Mouse (Mus musculus) embryonic fibroblast, embryonic 13.5 days (primary cell): ENCODE results near the gene Nwd1. TPM values are rescaled to one million over a fixed set of nuclear protein-coding genes. Genes with fewer than 3 reads are reported as not detected.
"Not testable (repeated sequence)": the region's sequence is repeated elsewhere in the genome, so short reads cannot be mapped to it uniquely, and the experiment has no call there.

Experiments used
- H3K27ac ChIP-seq: 2 replicates; pipeline ENCODE4 v1.5.1; 2012; ENCODE audit warnings: low read length, control low read depth, inconsistent platforms; ENCODE audit not compliant: insufficient read depth
- H3K4me1 ChIP-seq: 2 replicates; pipeline ENCODE4 v1.6.1; 2011; ENCODE audit warnings: low read length; ENCODE audit not compliant: control insufficient read depth, insufficient read depth
- H3K4me3 ChIP-seq: 2 replicates; pipeline ENCODE4 v1.5.1; 2011; ENCODE audit warnings: mild to moderate bottlenecking, control low read depth, low read length; ENCODE audit not compliant: insufficient read depth
- CTCF ChIP-seq: IDR thresholded peaks from 2 replicates; pipeline ENCODE4 v1.5.1; 2011; ENCODE audit warnings: mild to moderate bottlenecking, control low read depth, low read length, moderate library complexity, borderline replicate concordance; ENCODE audit not compliant: insufficient read depth
- POLR2A ChIP-seq: IDR thresholded peaks from 2 replicates; pipeline ENCODE4 v1.6.1; 2011; ENCODE audit warnings: low read depth, mild to moderate bottlenecking, control low read depth, low read length, moderate library complexity
- polyA plus RNA-seq: library from polyadenylated mRNA; stranded (reverse); fragments of >200 nt; gene quantifications from 2 replicates; pipeline ENCODE4 v1.2.4, GENCODE M21; 2011; ENCODE audit warnings: low read depth; ENCODE audit not compliant: missing spikeins, insufficient read length

Nwd1 gene
- polyA plus RNA-seq, 1 experiment, result not detected

DNA sequence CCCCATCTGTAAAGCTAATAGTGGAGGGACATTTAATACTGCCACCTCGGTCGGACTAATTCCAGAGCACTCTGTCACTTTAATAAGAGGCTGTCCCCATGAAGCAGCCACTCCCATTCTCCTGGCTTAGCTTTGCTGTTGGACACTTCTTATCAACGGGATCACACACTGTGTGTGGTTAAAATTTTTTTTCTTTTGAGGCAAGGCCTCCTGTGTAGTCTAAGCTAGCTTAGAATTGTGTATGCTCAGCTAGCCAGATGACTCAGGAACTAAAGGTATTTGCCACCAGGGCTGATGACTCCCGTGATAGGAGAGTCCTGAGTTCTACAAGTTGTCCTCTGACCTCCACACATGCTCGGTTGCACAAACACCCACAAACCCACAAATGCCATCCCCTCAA, 18.9 kb downstream of the Nwd1 start:
- Histone ChIP-seq H3K27ac (no peak overlapping the region), H3K4me3 (no peak overlapping the region), H3K4me1 (peaks cover 3% of the 10 kb centered on the region; the same call in 1 of the 2 replicates)
- TF ChIP-seq CTCF (no peak), POLR2A (no peak)

DNA sequence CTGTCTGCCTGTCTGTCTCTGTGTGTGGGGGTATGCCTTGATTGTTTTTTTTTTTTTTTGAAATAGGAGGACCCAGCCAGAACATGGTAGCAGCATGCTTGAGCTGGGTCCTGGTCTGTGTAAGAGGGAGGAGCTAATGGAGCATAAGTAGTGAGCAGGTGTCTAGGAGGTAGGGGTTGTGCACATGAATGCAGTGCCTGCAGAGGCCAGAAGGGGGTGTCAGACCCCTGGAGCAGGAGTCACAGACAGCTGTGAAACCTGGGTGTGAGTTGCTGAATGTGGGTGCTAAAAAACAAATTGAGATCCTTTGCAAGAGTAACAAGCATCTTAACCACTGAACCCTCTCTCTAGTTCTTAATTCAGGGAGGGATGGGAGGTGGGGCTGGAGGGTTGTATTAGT, 22.4 kb downstream of the Nwd1 start:
- TF ChIP-seq CTCF, result no peak
- TF ChIP-seq POLR2A, result no peak
- H3K27ac ChIP-seq, result no peak overlapping the region
- H3K4me3 ChIP-seq, result no peak overlapping the region
- peaks cover under 1% of the 10 kb centered on the region; the same call in 1 of the 2 replicates for H3K4me1 ChIP-seq

DNA sequence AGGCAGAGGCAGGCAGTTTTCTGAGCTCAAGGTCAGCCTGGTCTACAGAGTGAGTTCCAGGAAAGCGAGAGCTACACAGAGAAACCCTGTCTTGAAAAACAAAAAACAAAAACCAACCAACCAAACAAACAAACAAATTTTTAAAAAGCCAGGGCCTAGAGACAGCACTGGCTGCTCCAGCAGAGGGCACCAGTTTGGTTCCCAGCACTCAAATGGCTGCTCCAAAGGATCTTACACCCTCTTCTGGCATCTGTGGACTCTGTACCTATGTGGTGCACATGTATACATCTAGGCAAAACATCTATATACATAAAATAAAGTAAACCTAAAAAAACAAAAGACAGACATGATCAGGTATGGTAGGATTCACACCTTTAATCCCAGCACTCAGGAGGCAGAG, 26.3 kb downstream of the Nwd1 start:
- Histone ChIP-seq H3K27ac (no peak overlapping the region), H3K4me3 (no peak overlapping the region), H3K4me1 (no peaks in the 10 kb centered on the region)
- TF ChIP-seq CTCF, result no peak
- TF ChIP-seq POLR2A, result no peak

DNA sequence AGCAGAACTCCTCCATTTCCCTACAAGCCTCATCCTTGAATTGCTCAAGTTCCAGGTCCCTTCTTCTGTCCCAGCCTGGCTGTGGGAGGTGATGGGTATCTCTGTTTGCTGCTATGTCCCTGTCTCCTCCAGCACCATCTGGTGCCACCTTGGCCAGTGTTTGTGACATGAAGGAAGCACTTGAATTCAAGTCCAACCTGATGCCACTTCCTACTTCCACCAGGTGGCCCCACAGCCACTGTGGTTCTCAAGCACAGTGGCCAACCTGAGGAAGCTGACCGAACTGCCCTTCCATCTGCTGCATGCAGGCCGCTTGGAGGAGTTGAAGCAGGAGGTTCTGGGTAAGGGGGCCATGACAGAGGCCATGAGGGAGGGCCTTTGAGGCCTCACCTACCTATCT, 27.7 kb downstream of the Nwd1 start:
- Histone ChIP-seq H3K4me1 (no peaks in the 10 kb centered on the region), H3K27ac (no peak overlapping the region), H3K4me3 (no peak overlapping the region)
- TF ChIP-seq CTCF (no peak), POLR2A (no peak)

DNA sequence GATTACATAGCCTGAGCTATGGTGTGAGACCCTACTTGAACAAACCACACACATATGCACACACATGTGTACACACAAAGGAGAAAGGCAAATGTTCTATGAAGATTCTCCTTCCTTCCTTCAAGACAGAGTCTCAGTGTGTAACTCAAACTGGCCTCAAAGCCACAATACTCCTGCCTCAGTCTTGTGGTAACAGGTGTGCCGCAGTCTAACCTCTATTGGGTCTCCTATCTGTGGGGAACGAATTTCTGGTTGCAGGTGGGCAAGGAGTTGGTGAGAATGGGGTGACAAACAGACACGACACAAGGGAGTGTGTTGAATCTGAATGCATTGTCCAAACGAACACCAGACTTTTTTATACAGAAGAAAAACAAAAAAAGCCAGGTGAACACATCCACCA, 29.9 kb downstream of the Nwd1 start:
- Histone ChIP-seq H3K27ac (no peak overlapping the region), H3K4me1 (no peaks in the 10 kb centered on the region), H3K4me3 (no peak overlapping the region)
- TF ChIP-seq CTCF, result no peak
- no peak for TF ChIP-seq POLR2A

DNA sequence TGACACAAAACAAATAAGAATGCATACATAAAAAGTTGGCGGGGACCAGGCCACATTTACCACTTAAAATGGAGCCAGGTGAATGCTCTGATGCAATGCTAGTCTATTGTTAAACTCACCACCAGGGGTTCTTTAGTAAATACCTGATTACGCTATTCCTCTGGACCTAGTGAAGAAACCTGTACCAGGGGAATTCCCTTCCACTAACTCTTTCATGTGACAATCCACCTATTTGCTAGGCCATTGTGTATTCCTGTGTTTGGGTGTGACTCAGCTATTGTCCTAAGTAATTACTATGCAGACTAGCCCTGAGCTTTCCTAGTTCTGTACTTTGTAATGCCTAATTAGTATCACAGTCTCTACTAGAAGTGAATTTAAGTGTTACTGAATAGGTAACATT, 30.3 kb downstream of the Nwd1 start:
- H3K4me3 ChIP-seq, H3K4me1 ChIP-seq, H3K27ac ChIP-seq: not testable (repeated sequence)

DNA sequence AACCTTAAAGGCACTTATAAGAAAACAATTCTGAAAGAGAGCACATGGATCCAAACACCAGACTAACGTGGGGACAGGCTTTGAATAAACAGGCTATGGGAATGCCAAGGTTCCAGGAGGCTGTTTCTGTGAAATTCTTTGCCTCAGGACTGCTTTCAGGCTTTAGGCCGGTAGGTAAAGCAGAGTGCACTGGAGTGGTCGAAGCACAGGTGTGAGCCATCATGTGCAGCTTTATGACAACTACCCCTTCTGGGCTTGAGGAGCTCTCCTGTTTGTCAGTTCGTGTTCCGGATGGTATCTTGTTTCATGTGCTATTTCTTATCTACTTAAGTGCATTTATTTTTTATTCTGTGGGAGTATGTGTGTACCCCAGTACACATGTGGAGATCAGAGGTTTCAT, 30.8 kb downstream of the Nwd1 start:
- Histone ChIP-seq H3K27ac (no peak overlapping the region), H3K4me1 (0 out of 2 replicates have a peak, but pooled peaks cover 3% of the 10 kb centered on the region)
- no peak for TF ChIP-seq CTCF
- TF ChIP-seq POLR2A, result no peak

DNA sequence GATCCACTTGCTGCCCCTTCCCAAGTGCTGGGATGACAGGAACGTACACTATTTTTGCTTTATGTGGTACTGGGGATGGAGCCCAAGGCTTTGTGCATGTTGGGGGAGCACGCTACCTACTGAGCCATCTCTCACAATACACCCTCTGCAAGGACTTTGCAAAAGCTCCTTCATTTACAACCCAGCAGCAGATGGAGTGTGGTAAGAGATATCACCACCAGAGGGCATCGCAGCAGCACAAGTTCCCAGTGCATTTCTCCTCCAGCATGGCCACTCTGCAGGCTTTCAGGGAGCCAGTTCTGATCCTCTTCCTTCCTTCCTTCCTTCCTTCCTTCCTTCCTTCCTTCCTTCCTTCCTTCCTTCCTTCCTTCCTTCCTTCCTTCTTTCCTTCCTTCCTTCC, 33.6 kb downstream of the Nwd1 start:
- Histone ChIP-seq H3K4me1 (peaks cover 12% of the 10 kb centered on the region), H3K4me3 (no peak overlapping the region), H3K27ac (no peak overlapping the region)
- TF ChIP-seq CTCF, result peak; percentile 87
- TF ChIP-seq POLR2A, result no peak

More for the DNA sequence above, 30.8 kb downstream of the Nwd1 start:
- H3K4me3 ChIP-seq, result no peak overlapping the region

DNA sequence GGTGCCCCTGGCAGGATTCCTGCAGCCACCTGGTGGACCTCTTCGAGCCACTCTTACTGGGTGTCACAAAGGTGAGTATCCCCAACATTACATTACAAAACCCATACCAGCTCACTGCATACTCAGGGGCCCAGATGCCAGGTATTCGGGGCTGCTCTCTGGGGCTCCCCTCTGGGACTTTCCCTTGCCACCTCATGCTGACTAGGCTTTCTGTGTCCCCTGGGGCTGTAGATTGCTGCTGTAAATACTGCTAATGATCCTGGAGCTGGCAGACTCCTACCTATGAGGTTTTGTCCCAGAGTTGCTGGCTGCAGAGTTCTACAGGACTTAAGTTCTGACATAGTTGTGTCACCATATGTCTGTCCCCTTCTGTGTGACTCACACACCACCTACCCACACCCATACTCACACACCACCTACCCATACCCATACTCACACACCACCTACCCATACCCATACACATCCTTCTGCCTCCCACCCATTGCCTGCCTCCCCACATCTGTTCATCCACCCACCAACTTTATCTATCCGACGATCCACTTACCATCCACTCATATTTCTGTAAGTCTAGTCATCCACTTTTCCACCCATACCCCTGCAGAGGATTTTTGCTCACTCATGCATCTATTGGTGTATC, 35.7 kb downstream of the Nwd1 start:
- no peak overlapping the region for H3K4me3 ChIP-seq

DNA sequence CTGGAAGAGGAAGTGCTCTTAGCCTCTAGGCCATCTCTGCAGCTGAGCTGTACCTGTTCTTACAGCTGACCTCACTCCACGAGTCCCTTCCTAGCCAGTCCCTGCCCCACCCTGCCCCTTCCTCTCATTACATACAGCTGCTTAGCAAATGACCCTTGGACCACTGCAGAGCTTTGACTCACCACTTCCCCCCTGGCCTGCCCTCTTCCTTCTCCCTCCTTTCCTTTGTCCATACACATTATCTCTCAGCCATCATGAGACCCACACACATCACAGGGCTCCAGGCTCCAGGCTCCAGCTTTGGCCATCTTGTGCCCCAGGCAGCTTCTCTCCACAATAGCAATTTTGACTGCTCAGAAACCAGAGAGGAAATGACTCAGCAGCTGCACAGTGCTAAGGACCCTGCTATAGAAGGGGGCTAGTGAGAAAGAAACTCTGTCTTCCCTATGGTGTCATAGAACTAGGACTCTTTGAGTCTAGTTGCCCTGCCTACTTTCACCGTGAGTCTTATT, 36.6 kb downstream of the Nwd1 start:
- Histone ChIP-seq H3K4me3 (no peak overlapping the region), H3K4me1 (peaks cover 12% of the 10 kb centered on the region), H3K27ac (no peak overlapping the region)
- no peak for TF ChIP-seq CTCF
- no peak for TF ChIP-seq POLR2A

More for the DNA sequence above, 35.7 kb downstream of the Nwd1 start:
- no peak for TF ChIP-seq CTCF
- TF ChIP-seq POLR2A, result no peak
- H3K27ac ChIP-seq, result no peak overlapping the region
- H3K4me1 ChIP-seq, result peaks cover 12% of the 10 kb centered on the region

DNA sequence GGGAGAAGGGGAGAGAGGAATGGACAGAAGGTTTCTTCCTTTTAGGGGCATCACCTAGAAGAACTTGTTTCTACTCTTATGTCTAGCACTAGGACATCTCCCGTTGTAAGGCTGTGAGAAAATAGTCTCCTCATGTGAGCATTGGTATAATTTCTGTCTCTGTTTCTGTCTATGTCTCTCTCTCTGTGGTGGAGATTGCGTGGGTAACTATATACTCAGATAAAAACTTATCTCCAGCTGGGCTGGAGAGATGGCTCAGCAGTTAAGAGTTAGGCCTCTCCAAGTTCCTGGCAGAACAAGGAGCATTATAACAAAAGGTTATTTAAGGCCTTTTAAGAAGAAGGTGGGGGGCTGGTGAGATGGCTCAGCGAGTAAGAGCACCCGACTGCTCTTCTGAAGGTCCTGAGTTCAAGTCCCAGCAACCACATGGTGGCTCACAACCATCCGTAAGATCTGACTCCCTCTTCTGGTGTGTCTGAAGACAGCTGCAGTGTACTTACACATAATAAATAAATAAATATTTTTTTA, 37.1 kb downstream of the Nwd1 start:
- not testable (repeated sequence) for H3K4me3 ChIP-seq, H3K27ac ChIP-seq
- H3K4me1 ChIP-seq, result peaks cover 12% of the 10 kb centered on the region
